Mouse (Mus musculus): ENCODE data around the gene Fam129b.
A peak's percentile ranks its signal among the peaks of the same experiment; 100 is the strongest.

The Fam129b gene

GRCm38 (mm10) chr2:32926330-32927075 lies 50.6 kb downstream of the Fam129b start:
- no peak for DNase-seq

GRCm38 (mm10) chr2:32927624-32928234 lies 51.8 kb downstream of the Fam129b start:
- DNase-seq, result no peak

- DNase-seq, result peak; percentile 80
Observed at GRCm38 (mm10) chr2:32928235-32928946, 52.5 kb downstream of the Fam129b start.

GRCm38 (mm10) chr2:32928947-32929829 lies 53.3 kb downstream of the Fam129b start:
- DNase-seq, result no peak

GRCm38 (mm10) chr2:32931730-32932129 lies 55.8 kb downstream of the Fam129b start:
- no peak for DNase-seq

GRCm38 (mm10) chr2:32938741-32939140 lies 62.8 kb downstream of the Fam129b start:
- no peak for DNase-seq

- DNase-seq, result peak; percentile 62
Observed at GRCm38 (mm10) chr2:32939418-32939817, 63.5 kb downstream of the Fam129b start.

GRCm38 (mm10) chr2:32940483-32940882 lies 64.6 kb downstream of the Fam129b start:
- DNase-seq, result no peak

GRCm38 (mm10) chr2:32947454-32947853 lies 71.5 kb downstream of the Fam129b start:
- DNase-seq, result no peak

GRCm38 (mm10) chr2:32954581-32954980 lies 78.7 kb downstream of the Fam129b start:
- no peak for DNase-seq

- DNase-seq, result peak; percentile 24
Observed at GRCm38 (mm10) chr2:32957344-32957743, 81.4 kb downstream of the Fam129b start.

GRCm38 (mm10) chr2:32960273-32960672 lies 84.4 kb downstream of the Fam129b start:
- no peak for DNase-seq

- DNase-seq, result peak; percentile 97
Observed at GRCm38 (mm10) chr2:32961192-32961995, 85.5 kb downstream of the Fam129b start, which contains the start of the genes Rpl12 and Lrsam1. TSS of gene Rpl12 (plus strand) at chr2:32961559. TSS of gene Lrsam1 (minus strand) at chr2:32961614.

GRCm38 (mm10) chr2:32962062-32962874 lies 86.4 kb downstream of the Fam129b start:
- DNase-seq, result no peak

- DNase-seq, result no peak
Observed at GRCm38 (mm10) chr2:32962875-32963220, 86.9 kb downstream of the Fam129b start.

GRCm38 (mm10) chr2:32963544-32963943 lies 87.6 kb downstream of the Fam129b start:
- no peak for DNase-seq

GRCm38 (mm10) chr2:32963981-32964380 lies 88.1 kb downstream of the Fam129b start:
- no peak for DNase-seq

GRCm38 (mm10) chr2:32964659-32965457 lies 88.9 kb downstream of the Fam129b start:
- no peak for DNase-seq

GRCm38 (mm10) chr2:32965511-32966183 lies 89.7 kb downstream of the Fam129b start:
- peak; percentile 20 for DNase-seq

Measured in embryo, embryonic 11 days (tissue).